Mouse (Mus musculus): ENCODE results near the gene Gprc5a.

GRCm38 (mm10) chr6:135029246-135029645 is 36.2 kb upstream of the Gprc5a start:
- no peak for TF ChIP-seq CTCF (IDR thresholded peaks at IDR 0.05; ENCODE audit: borderline replicate concordance, extremely low read depth, insufficient read depth, insufficient read length)
- no peak for TF ChIP-seq POLR2A (IDR thresholded peaks at IDR 0.05; ENCODE audit: borderline replicate concordance, extremely low read depth, insufficient read depth, insufficient read length, poor library complexity, severe bottlenecking)
